Mouse (Mus musculus) erythroid progenitor cell, adult 5-6 weeks (primary cell): ENCODE results near the gene Slc25a21. TPM values are rescaled to one million over a fixed set of nuclear protein-coding genes. Genes with fewer than 3 reads are reported as not detected.

Experiments
- ATAC-seq: replicated peaks from 2 replicates; pipeline ENCODE4 v1.8.0; 2016; ENCODE audit warnings: moderate number of reproducible peaks, mild to moderate bottlenecking, moderate TSS enrichment, inconsistent platforms; ENCODE audit not compliant: poor library complexity, low FRiP score, severe bottlenecking
- total RNA-seq, 2 experiments: library from RNA; stranded (forward) in 1 of 2; stranded (reverse) in 1 of 2; fragments of 150-400 nt in 1 of 2; fragments of 186-747, 209-891 nt in 1 of 2; gene quantifications; 2 replicates each; pipeline versions ENCODE4 v1.2.3 to v1.2.4; 2015 to 2017; ENCODE audit warnings: low replicate concordance in 2 of 2

Gene Slc25a21
- total RNA-seq, 2 experiments from 2014 or later: 71.3 to 117 TPM

- no peak for ATAC-seq
Measured at GRCm38 (mm10) chr12:56902774-56903456, 294.4 kb downstream of the Slc25a21 start.

GRCm38 (mm10) chr12:56897976-56898375 lies 299.3 kb downstream of the Slc25a21 start:
- ATAC-seq: no peak

GRCm38 (mm10) chr12:56897221-56897937 lies 299.9 kb downstream of the Slc25a21 start:
- no peak for ATAC-seq

GRCm38 (mm10) chr12:56894963-56895362 lies 302.3 kb downstream of the Slc25a21 start:
- no peak for ATAC-seq

- ATAC-seq: no peak
Measured at GRCm38 (mm10) chr12:56890891-56891726, 306.2 kb downstream of the Slc25a21 start.

GRCm38 (mm10) chr12:56877796-56878195 lies 319.5 kb downstream of the Slc25a21 start:
- ATAC-seq: no peak

GRCm38 (mm10) chr12:56876549-56876948 lies 320.7 kb downstream of the Slc25a21 start:
- no peak for ATAC-seq

- no peak for ATAC-seq
Measured at GRCm38 (mm10) chr12:56873204-56873603, 324.1 kb downstream of the Slc25a21 start.

- ATAC-seq: no peak
Measured at GRCm38 (mm10) chr12:56870569-56870968, 326.7 kb downstream of the Slc25a21 start.

- ATAC-seq: no peak
Measured at GRCm38 (mm10) chr12:56863873-56864562, 333.3 kb downstream of the Slc25a21 start.

- ATAC-seq: no peak
Measured at GRCm38 (mm10) chr12:56852679-56853078, 344.6 kb downstream of the Slc25a21 start.

GRCm38 (mm10) chr12:56851464-56851863 lies 345.8 kb downstream of the Slc25a21 start:
- ATAC-seq: no peak

- no peak for ATAC-seq
Measured at GRCm38 (mm10) chr12:56829945-56830344, 367.3 kb downstream of the Slc25a21 start.

GRCm38 (mm10) chr12:56829455-56829883 lies 367.8 kb downstream of the Slc25a21 start:
- no peak for ATAC-seq

- ATAC-seq: no peak
Measured at GRCm38 (mm10) chr12:56827808-56828384, 369.4 kb downstream of the Slc25a21 start.

GRCm38 (mm10) chr12:56824688-56825087 lies 372.6 kb downstream of the Slc25a21 start:
- ATAC-seq: no peak

- no peak for ATAC-seq
Measured at GRCm38 (mm10) chr12:56822122-56822521, 375.1 kb downstream of the Slc25a21 start.

GRCm38 (mm10) chr12:56820604-56821003 lies 376.7 kb downstream of the Slc25a21 start:
- no peak; the same call in 1 of the 2 replicates for ATAC-seq

GRCm38 (mm10) chr12:56807483-56807882 lies 389.8 kb downstream of the Slc25a21 start:
- no peak for ATAC-seq
